Mouse (Mus musculus) forebrain, postnatal 0 days (tissue): ENCODE measurements around the gene BC024063. TPM values are rescaled to one million over a fixed set of nuclear protein-coding genes. Genes with fewer than 3 reads are reported as not detected.
"Not testable (repeated sequence)": the region's sequence is repeated elsewhere in the genome, so short reads cannot be mapped to it uniquely, and the experiment has no call there.

Source experiments
- ATAC-seq: fragments of 200-750 bp; cut with Nextera tagmentation; 2 replicates; pipeline ENCODE4 v1.8.0; 2017; ENCODE audit warnings: mild to moderate bottlenecking, moderate library complexity
- DNase-seq: peaks from one replicate; pipeline ENCODE4 v3.0.0-alpha.2; 2015
- H3K27ac ChIP-seq: fragments of 300-500 bp; sonication (generic); 2 replicates; pipeline ENCODE4 v1.5.1; 2014; ENCODE audit warnings: low read depth, mild to moderate bottlenecking, antibody characterized with exemption, low read length, moderate library complexity, mixed read lengths
- H3K27me3 ChIP-seq: fragments of 300-500 bp; sonication (generic); 2 replicates; pipeline ENCODE4 v1.6.1; 2014; ENCODE audit warnings: mild to moderate bottlenecking, low read length, mixed read lengths; ENCODE audit not compliant: insufficient read depth
- H3K36me3 ChIP-seq: fragments of 300-500 bp; sonication (generic); 2 replicates; pipeline ENCODE4 v1.6.1; 2014; ENCODE audit warnings: mild to moderate bottlenecking, moderate library complexity; ENCODE audit not compliant: insufficient read depth
- H3K4me1 ChIP-seq: fragments of 300-500 bp; sonication (generic); 2 replicates; pipeline ENCODE4 v1.6.1; 2014; ENCODE audit warnings: antibody characterized with exemption; ENCODE audit not compliant: insufficient read depth
- H3K4me2 ChIP-seq: fragments of 300-500 bp; sonication (generic); 2 replicates; pipeline ENCODE4 v1.6.1; 2014; ENCODE audit warnings: low read depth, mild to moderate bottlenecking, moderate library complexity
- H3K4me3 ChIP-seq: fragments of 300-500 bp; sonication (generic); 2 replicates; pipeline ENCODE4 v1.5.1; 2014; ENCODE audit warnings: low read depth, low read length, mixed read lengths
- H3K9ac ChIP-seq: fragments of 300-500 bp; sonication (generic); 2 replicates; pipeline ENCODE4 v1.6.1; 2014; ENCODE audit warnings: mild to moderate bottlenecking
- H3K9me3 ChIP-seq: fragments of 300-500 bp; sonication (generic); 2 replicates; pipeline ENCODE4 v1.6.1; 2016; ENCODE audit warnings: low read length
- CTCF ChIP-seq: sonication (generic); IDR thresholded peaks from 2 replicates; pipeline ENCODE4 v1.5.1; 2016; ENCODE audit warnings: antibody characterized with exemption, control low read depth, low read depth
- WGBS: fragments of 180-500 bp; shearing (Covaris S2); extraction: QIAGEN DNeasy Blood & Tissue Kit; methylation state at CpG from one replicate; pipeline ENCODE4 v1.1.7; 2014; 5-methylcytosine and 5-hydroxymethylcytosine counted together
- polyA plus RNA-seq: library from polyadenylated mRNA; unstranded; fragments of >200 nt; fragmentation: Nextera tagmentation; extraction: Ambion mirVana; gene quantifications from 2 replicates; pipeline ENCODE4 v1.2.1, GENCODE M21; 2015
- total RNA-seq: library from RNA; depleted of rRNA; stranded (reverse); fragments of >200 nt; gene quantifications from 2 replicates; pipeline ENCODE4 v1.2.3, GENCODE M21; 2014; rRNA removed

The BC024063 gene
- total RNA-seq (10.5 and 12.1 TPM in 2 replicates), polyA plus RNA-seq (3.9 TPM in 2 replicates)

DNA sequence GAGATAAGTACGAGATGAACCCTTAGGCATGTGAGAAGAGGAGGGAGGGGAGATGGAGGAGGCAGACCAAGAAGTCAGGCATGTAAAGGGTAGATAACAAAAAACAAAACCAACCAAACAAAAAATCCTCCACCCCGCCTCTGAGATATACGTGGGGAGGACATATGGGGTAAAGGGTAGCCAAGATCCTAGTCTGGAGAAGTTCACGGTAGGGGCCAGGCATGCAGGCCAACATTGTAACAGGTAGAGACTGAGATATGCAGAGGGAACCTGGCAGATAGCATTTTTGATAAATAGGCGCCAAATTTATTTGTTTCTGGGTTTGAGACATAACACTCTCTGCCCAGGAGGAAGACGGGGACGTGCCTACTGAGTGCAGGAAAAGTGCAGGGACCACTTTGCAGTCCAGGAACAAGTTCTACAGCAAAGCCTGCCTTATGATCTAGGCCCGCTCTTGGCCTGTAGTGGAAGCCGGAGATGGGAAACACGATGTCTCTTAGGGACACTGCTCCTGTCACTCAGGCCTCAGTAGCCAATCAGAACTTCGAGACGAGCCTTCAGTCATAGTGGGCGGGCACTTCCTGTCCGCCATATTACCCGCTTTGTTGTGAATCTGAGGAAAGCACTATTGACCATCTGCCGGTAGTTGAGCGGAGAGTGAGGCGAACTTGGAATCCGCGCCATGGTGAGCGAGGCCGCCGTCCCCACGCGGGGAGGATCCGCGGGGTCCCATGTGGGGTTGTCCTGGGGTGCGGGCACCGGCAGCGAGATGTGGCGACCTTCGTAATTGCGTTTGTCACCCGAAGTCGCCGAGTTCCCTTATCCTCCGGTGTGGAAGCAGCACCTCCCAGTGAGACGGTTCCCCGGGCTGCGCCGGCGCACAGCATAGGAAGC is at the start of gene BC024063:
TSS of gene BC024063 (plus strand) at position 626 of the 894 bp plus-strand sequence.
- DNase-seq, result peak; percentile 91
- peak within 1 kb of the TSS; percentile 42 for H3K4me3 ChIP-seq
- H3K27me3 ChIP-seq, H3K36me3 ChIP-seq, H3K4me1 ChIP-seq, H3K9me3 ChIP-seq: not testable (repeated sequence)
- ATAC-seq, result peak; percentile 99
- peak within 1 kb of the TSS; percentile 89 for H3K27ac ChIP-seq
- H3K4me2 ChIP-seq, result peak within 1 kb of the TSS; percentile 44
- peak within 1 kb of the TSS; percentile 59 for H3K9ac ChIP-seq
- 26% methylated on average over 42 of the region's 42 CpGs for WGBS

DNA sequence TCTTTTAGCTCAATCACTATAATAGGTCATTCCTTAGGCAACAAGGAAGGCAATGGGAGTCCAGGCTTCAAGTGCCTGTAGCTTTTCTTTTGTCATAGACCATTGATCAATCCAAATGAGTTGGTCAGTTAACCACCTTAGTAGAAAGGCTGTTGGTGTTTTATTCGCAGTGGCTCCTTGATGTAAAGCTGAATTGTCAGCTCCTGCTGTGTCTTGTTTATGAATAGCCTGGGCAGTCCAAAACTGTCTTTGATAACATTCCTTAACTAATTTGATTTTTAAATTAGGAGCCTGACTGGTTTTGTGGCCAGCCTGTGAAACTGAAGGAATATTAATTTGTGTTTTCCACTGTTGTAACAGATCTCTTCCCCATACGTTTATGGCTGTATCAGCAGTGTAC is 41.0 kb upstream of the BC024063 start:
- no peak overlapping the region for H3K9ac ChIP-seq
- no peak for DNase-seq
- H3K4me1 ChIP-seq, result no peaks in the 10 kb centered on the region
- H3K36me3 ChIP-seq, result no peaks in the 10 kb centered on the region
- no peak overlapping the region for H3K27ac ChIP-seq
- H3K27me3 ChIP-seq, result no peaks in the 10 kb centered on the region
- 71% methylated on average over 2 of the region's 2 CpGs for WGBS
- H3K4me3 ChIP-seq, result no peak overlapping the region
- H3K9me3 ChIP-seq, result peaks cover 10% of the 10 kb centered on the region; the same call in 1 of the 2 replicates
- TF ChIP-seq CTCF, result no peak
- H3K4me2 ChIP-seq, result no peak overlapping the region
- no peak for ATAC-seq

DNA sequence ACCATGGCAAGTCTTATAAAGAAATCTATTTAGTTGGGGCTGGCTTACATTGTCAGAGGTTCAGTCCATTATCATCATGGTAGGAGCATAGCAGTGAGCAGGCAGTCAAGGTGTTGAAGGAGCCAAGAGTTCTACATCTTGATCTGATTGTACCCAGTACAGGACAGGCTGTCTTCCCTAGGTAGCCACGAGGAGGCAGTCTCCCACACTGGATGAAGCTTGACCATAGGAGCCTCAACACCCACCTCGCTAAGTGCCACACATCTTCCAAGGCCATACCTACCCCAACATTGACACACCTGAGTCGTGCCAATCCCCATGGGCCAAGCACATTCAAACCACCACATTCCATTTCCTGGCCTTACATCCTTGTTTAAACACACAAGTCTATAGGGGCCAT is 36.5 kb upstream of the BC024063 start:
- no peaks in the 10 kb centered on the region for H3K27me3 ChIP-seq
- TF ChIP-seq CTCF, result no peak
- peaks cover 5% of the 10 kb centered on the region; the same call in 1 of the 2 replicates for H3K4me1 ChIP-seq
- H3K9me3 ChIP-seq, result peaks cover 22% of the 10 kb centered on the region
- H3K4me2 ChIP-seq, result no peak overlapping the region
- no peak overlapping the region for H3K9ac ChIP-seq
- no peak overlapping the region for H3K4me3 ChIP-seq
- ATAC-seq (no peak), DNase-seq (no peak)
- WGBS, result 87% methylated on average over 3 of the region's 3 CpGs
- no peaks in the 10 kb centered on the region for H3K36me3 ChIP-seq
- H3K27ac ChIP-seq, result no peak overlapping the region

DNA sequence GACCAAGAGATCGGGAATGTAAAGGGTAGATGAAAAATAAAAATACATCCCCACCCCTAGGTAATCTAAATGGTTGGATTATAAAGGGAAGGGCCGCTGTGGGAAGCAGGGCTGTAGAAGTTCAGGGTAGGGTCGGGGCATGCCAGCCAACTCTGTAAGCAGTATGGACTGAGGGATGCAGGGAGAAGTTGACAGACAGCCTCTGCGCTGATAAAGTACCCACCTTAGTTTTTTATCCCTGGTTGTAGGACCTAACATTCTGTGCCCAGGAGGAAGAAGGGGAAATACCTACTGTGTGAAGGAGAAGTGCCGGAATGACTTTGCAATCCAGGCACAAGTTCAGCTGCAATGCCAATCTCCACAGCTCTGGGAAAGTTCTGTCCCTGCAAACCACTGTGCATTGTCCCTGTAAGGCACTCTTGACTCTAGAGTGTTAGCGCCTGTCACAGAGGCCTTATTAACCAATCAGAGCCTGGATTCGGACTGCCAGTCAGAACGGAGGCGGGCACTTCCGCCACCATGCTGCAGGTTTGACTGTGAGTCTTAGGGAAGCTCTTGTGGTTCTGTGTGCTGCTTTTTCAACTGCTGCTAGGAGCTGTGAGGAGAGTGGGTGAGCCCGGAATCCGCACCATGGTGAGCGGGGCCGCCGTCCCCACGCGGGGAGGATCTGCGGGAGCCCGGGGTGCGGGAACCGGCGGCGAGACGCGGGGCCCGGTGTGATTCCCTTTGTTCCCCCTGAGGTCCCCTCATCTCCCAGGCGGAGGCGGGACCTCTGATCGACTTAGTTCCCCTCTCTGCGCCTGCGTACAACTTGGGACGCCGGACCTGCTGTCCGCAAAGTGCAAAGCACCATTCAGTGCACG is 35.3 kb upstream of the BC024063 start, which contains the start of gene Zfp873:
TSS of gene Zfp873 (plus strand) at position 527 of the 863 bp plus-strand sequence.
- Histone ChIP-seq H3K4me3 (peak within 1 kb of the TSS; percentile 67), H3K36me3 (no peaks in the 10 kb centered on the region), H3K27me3 (no peaks in the 10 kb centered on the region), H3K4me2 (peak within 1 kb of the TSS; percentile 51), H3K9ac (peak within 1 kb of the TSS; percentile 91), H3K4me1 (peaks cover 5% of the 10 kb centered on the region; the same call in 1 of the 2 replicates), H3K27ac (peak within 1 kb of the TSS; percentile 98), H3K9me3 (peaks cover 30% of the 10 kb centered on the region)
- ATAC-seq, result peak; percentile 100
- peak; percentile 93 for DNase-seq
- 0 out of 2 replicates have a peak, but pooled peaks have one; percentile 6 for TF ChIP-seq CTCF
- WGBS, result 12% methylated on average over 35 of the region's 35 CpGs

DNA sequence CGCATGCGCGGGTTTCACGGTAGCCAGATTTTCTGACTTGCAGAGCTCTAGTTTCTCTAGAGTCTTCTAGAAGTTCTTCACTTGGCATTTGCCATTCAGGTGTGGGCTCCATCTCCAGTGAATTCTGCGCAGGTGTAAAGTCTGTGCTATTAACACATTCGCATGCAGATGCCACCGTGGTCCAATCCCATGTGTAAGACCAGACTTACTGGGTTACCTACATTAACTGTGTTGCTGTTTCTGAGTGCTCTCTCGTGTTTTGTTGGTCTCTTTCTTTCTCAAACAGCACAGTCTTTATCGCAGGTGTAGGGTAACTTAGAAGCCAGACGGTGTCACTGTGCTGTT is 34.7 kb upstream of the BC024063 start:
- Histone ChIP-seq H3K9me3 (peaks cover 35% of the 10 kb centered on the region), H3K4me2 (peak overlapping the region; percentile 51), H3K4me3 (peak overlapping the region; percentile 67), H3K9ac (peak overlapping the region; percentile 91), H3K27ac (peak overlapping the region; percentile 98)
- 31% methylated on average over 10 of the region's 10 CpGs for WGBS
- ATAC-seq, H3K36me3 ChIP-seq, DNase-seq, H3K27me3 ChIP-seq, H3K4me1 ChIP-seq: not testable (repeated sequence)

DNA sequence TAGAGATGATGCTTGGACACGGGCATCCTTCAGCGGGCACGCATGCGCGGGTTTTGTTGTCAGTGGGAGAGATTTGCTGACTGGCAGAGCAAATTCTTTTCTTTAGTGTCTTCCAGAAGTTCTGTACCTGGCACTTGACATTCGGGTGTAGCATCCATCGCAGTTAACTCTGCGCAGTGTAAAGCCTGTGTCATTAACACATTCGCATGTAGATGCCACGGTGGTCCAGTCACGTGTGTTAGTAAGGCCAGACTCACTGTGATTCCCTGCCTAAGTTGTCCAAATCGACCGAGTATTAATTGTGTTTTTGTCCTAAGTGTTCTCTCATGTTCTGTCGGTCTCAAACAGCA is 444 bp downstream of the BC024063 start:
- H3K27ac ChIP-seq, result peak overlapping the region; percentile 89; the same call in 1 of the 2 replicates
- not testable (repeated sequence) for H3K4me1 ChIP-seq, DNase-seq, H3K36me3 ChIP-seq, ATAC-seq, H3K27me3 ChIP-seq, H3K9me3 ChIP-seq
- peak overlapping the region; percentile 59 for H3K9ac ChIP-seq
- WGBS, result 23% methylated on average over 14 of the region's 14 CpGs
- H3K4me2 ChIP-seq, result peak overlapping the region; percentile 44
- H3K4me3 ChIP-seq, result peak overlapping the region; percentile 42
